Mouse (Mus musculus): ENCODE data around the gene Taf5l. TPM values are rescaled to one million over a fixed set of nuclear protein-coding genes. Genes with fewer than 3 reads are reported as not detected.

Gene Taf5l
- polyA plus RNA-seq, 1 experiment, result 20.4 TPM

DNA sequence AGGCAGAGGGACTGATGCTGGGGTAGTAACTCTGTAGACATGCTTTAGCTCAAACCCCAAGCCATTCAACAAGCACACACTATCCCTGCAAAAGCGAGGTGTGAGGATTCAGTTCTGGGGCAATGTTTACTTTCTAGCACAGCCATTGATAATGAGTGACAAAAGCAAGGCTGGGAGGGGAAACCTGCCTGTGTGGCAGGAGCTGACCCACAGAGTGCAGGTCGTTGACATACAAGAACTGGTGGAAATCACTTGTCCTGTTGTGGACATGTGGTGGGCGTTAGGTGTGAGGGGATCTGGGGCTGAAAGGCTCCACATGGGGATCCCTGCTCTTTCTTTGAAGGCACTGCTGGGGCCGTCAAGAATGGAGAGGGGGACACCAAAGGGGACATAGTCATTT, 31.4 kb upstream of the Taf5l start:
- Histone ChIP-seq H3K27me3 (replicated peaks; ENCODE audit: control insufficient read depth, insufficient read depth, low read length) (no peaks in the 10 kb centered on the region), H3K27ac (ENCODE audit: insufficient read depth, low read depth, low read length) (no peak overlapping the region), H3K4me1 (ENCODE audit: control insufficient read depth, insufficient read depth, low read length) (no peaks in the 10 kb centered on the region), H3K4me3 (ENCODE audit: insufficient read depth, low read depth, low read length) (no peak overlapping the region), H3K36me3 (ENCODE audit: control insufficient read depth, insufficient read depth, low read length) (no peaks in the 10 kb centered on the region)
- 74% methylated on average over 4 of the region's 4 CpGs for WGBS
- no peak for DNase-seq
- TF ChIP-seq POLR2A (IDR thresholded peaks at IDR 0.05; ENCODE audit: low read depth, low read length), result no peak
- no peak for TF ChIP-seq CTCF (conservative IDR thresholded peaks at IDR 0.05; ENCODE audit: insufficient read depth, insufficient read length, low read depth, low read length)

- peak; percentile 71 for DNase-seq
- peak; percentile 98 for TF ChIP-seq CTCF (conservative IDR thresholded peaks at IDR 0.05; ENCODE audit: insufficient read depth, insufficient read length, low read depth, low read length)
- TF ChIP-seq POLR2A (IDR thresholded peaks at IDR 0.05; ENCODE audit: low read depth, low read length), result no peak
- no peak overlapping the region for H3K27ac ChIP-seq (ENCODE audit: insufficient read depth, low read depth, low read length)
Observed at GRCm38 (mm10) chr8:124052110-124052509, 30.9 kb upstream of the Taf5l start.

GRCm38 (mm10) chr8:124045856-124046255, 24.7 kb upstream of the Taf5l start:
- no peaks in the 10 kb centered on the region; the same call in 1 of the 2 replicates for H3K36me3 ChIP-seq (ENCODE audit: control insufficient read depth, insufficient read depth, low read length)
- H3K27ac ChIP-seq (ENCODE audit: insufficient read depth, low read depth, low read length), result no peak overlapping the region
- TF ChIP-seq POLR2A (IDR thresholded peaks at IDR 0.05; ENCODE audit: low read depth, low read length) (no peak), CTCF (conservative IDR thresholded peaks at IDR 0.05; ENCODE audit: insufficient read depth, insufficient read length, low read depth, low read length) (no peak)
- DNase-seq, result no peak
- no peaks in the 10 kb centered on the region for H3K4me1 ChIP-seq (ENCODE audit: control insufficient read depth, insufficient read depth, low read length)
- H3K27me3 ChIP-seq (replicated peaks; ENCODE audit: control insufficient read depth, insufficient read depth, low read length), result no peaks in the 10 kb centered on the region
- WGBS, result 84% methylated on average over 8 of the region's 8 CpGs
- no peak overlapping the region for H3K4me3 ChIP-seq (ENCODE audit: insufficient read depth, low read depth, low read length)

More at GRCm38 (mm10) chr8:124052110-124052509, 30.9 kb upstream of the Taf5l start:
- Histone ChIP-seq H3K36me3 (ENCODE audit: control insufficient read depth, insufficient read depth, low read length) (no peaks in the 10 kb centered on the region), H3K4me1 (ENCODE audit: control insufficient read depth, insufficient read depth, low read length) (no peaks in the 10 kb centered on the region), H3K27me3 (replicated peaks; ENCODE audit: control insufficient read depth, insufficient read depth, low read length) (no peaks in the 10 kb centered on the region), H3K4me3 (ENCODE audit: insufficient read depth, low read depth, low read length) (no peak overlapping the region)
- 12% methylated on average over 3 of the region's 3 CpGs for WGBS

DNA sequence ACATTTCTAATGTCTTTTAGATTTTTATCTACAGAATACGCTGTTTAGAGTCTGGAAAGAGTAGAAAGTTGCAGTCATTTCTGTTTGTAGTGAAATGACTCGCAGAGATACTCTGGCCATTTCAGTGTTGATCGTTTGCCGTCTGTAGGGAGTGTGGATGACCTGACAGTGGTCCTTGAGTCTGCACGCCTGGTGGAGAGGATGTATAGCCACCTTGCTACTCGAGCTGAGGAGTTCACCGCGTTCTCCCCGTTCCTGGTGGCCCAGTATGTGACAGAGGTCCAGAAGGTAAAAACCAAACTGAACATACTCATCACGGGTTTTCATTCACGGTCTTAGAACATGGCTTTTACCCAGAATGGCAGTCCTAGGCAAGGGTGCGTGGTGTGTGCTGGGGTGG, 23.7 kb upstream of the Taf5l start:
- 94% methylated on average over 12 of the region's 12 CpGs for WGBS
- no peak overlapping the region for H3K27ac ChIP-seq (ENCODE audit: insufficient read depth, low read depth, low read length)
- H3K36me3 ChIP-seq (ENCODE audit: control insufficient read depth, insufficient read depth, low read length), result no peaks in the 10 kb centered on the region; the same call in none of the 2 replicates
- DNase-seq, result no peak
- H3K4me1 ChIP-seq (ENCODE audit: control insufficient read depth, insufficient read depth, low read length), result no peaks in the 10 kb centered on the region
- H3K27me3 ChIP-seq (replicated peaks; ENCODE audit: control insufficient read depth, insufficient read depth, low read length), result no peaks in the 10 kb centered on the region
- no peak overlapping the region for H3K4me3 ChIP-seq (ENCODE audit: insufficient read depth, low read depth, low read length)
- no peak for TF ChIP-seq POLR2A (IDR thresholded peaks at IDR 0.05; ENCODE audit: low read depth, low read length)

GRCm38 (mm10) chr8:124044421-124044820, 23.2 kb upstream of the Taf5l start:
- H3K36me3 ChIP-seq (ENCODE audit: control insufficient read depth, insufficient read depth, low read length), result no peaks in the 10 kb centered on the region; the same call in none of the 2 replicates
- H3K27me3 ChIP-seq (replicated peaks; ENCODE audit: control insufficient read depth, insufficient read depth, low read length), result no peaks in the 10 kb centered on the region
- H3K4me3 ChIP-seq (ENCODE audit: insufficient read depth, low read depth, low read length), result no peak overlapping the region
- H3K4me1 ChIP-seq (ENCODE audit: control insufficient read depth, insufficient read depth, low read length), result no peaks in the 10 kb centered on the region
- WGBS, result 93% methylated on average over 5 of the region's 5 CpGs
- no peak overlapping the region for H3K27ac ChIP-seq (ENCODE audit: insufficient read depth, low read depth, low read length)
- no peak for DNase-seq
- TF ChIP-seq CTCF (conservative IDR thresholded peaks at IDR 0.05; ENCODE audit: insufficient read depth, insufficient read length, low read depth, low read length), result no peak
- TF ChIP-seq POLR2A (IDR thresholded peaks at IDR 0.05; ENCODE audit: low read depth, low read length), result no peak

GRCm38 (mm10) chr8:124042201-124042600, 21.0 kb upstream of the Taf5l start:
- no peaks in the 10 kb centered on the region for H3K27me3 ChIP-seq (replicated peaks; ENCODE audit: control insufficient read depth, insufficient read depth, low read length)
- H3K4me3 ChIP-seq (ENCODE audit: insufficient read depth, low read depth, low read length), result no peak overlapping the region
- TF ChIP-seq POLR2A (IDR thresholded peaks at IDR 0.05; ENCODE audit: low read depth, low read length), result no peak
- TF ChIP-seq CTCF (conservative IDR thresholded peaks at IDR 0.05; ENCODE audit: insufficient read depth, insufficient read length, low read depth, low read length), result no peak
- no peak for DNase-seq
- no peaks in the 10 kb centered on the region for H3K4me1 ChIP-seq (ENCODE audit: control insufficient read depth, insufficient read depth, low read length)
- peaks cover 2% of the 10 kb centered on the region for H3K36me3 ChIP-seq (ENCODE audit: control insufficient read depth, insufficient read depth, low read length)
- H3K27ac ChIP-seq (ENCODE audit: insufficient read depth, low read depth, low read length), result no peak overlapping the region
- WGBS, result 73% methylated on average over 1 of the region's 1 CpGs

DNA sequence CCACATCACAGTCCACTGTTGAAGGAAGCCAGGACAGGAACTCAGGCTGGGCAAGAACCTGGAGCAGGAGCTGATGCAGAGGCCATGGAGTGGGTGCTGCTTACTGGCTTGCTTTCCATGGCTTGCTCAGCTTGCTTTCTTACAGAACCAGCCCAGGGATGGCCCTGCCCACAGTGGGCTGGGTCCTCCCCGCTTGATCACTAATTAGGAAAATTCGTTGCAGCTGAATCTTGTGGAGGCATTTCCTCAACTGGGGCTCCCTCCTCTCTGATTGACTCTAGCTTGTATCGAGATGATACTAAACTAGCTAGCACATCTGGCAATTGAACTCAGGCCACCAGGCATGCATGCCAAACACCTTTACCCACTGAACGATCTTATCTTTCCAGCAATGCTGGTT, 18.2 kb upstream of the Taf5l start:
- DNase-seq, result no peak
- H3K27ac ChIP-seq (ENCODE audit: insufficient read depth, low read depth, low read length), result no peak overlapping the region
- no peaks in the 10 kb centered on the region for H3K4me1 ChIP-seq (ENCODE audit: control insufficient read depth, insufficient read depth, low read length)
- H3K27me3 ChIP-seq (replicated peaks; ENCODE audit: control insufficient read depth, insufficient read depth, low read length), result no peaks in the 10 kb centered on the region
- no peak overlapping the region for H3K4me3 ChIP-seq (ENCODE audit: insufficient read depth, low read depth, low read length)
- peaks cover 2% of the 10 kb centered on the region for H3K36me3 ChIP-seq (ENCODE audit: control insufficient read depth, insufficient read depth, low read length)
- TF ChIP-seq CTCF (conservative IDR thresholded peaks at IDR 0.05; ENCODE audit: insufficient read depth, insufficient read length, low read depth, low read length) (no peak), POLR2A (IDR thresholded peaks at IDR 0.05; ENCODE audit: low read depth, low read length) (no peak)
- 85% methylated on average over 4 of the region's 4 CpGs for WGBS

DNA sequence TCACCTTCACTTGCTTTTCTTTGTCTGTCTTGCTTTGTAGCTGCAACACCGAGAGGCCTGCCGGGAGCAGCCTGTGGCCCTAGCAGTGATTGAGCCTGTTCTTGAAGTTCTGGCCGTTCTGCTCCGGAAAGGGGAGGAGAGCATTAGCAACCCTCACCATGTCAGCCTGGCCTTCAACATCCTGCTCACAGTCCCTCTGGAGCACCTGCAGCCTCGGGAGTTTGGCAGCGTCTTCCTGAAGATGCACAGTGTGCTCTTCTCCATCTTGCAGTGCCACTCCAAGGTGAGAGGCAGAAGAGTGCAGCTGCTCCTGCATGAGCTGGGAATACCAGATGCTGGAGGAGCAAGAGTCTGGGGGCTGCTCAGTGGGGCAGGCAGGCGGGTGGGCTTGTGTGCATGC, 16.9 kb upstream of the Taf5l start:
- H3K27ac ChIP-seq (ENCODE audit: insufficient read depth, low read depth, low read length), result no peak overlapping the region
- WGBS, result 91% methylated on average over 7 of the region's 7 CpGs
- H3K27me3 ChIP-seq (replicated peaks; ENCODE audit: control insufficient read depth, insufficient read depth, low read length), result no peaks in the 10 kb centered on the region
- no peak overlapping the region for H3K4me3 ChIP-seq (ENCODE audit: insufficient read depth, low read depth, low read length)
- TF ChIP-seq CTCF (conservative IDR thresholded peaks at IDR 0.05; ENCODE audit: insufficient read depth, insufficient read length, low read depth, low read length) (no peak), POLR2A (IDR thresholded peaks at IDR 0.05; ENCODE audit: low read depth, low read length) (no peak)
- peaks cover 2% of the 10 kb centered on the region for H3K36me3 ChIP-seq (ENCODE audit: control insufficient read depth, insufficient read depth, low read length)
- no peak for DNase-seq
- no peaks in the 10 kb centered on the region for H3K4me1 ChIP-seq (ENCODE audit: control insufficient read depth, insufficient read depth, low read length)
